Mouse (Mus musculus): ENCODE results near the gene Klf17. TPM values are rescaled to one million over a fixed set of nuclear protein-coding genes. Genes with fewer than 3 reads are reported as not detected.
"Not testable (repeated sequence)": the region's sequence is repeated elsewhere in the genome, so short reads cannot be mapped to it uniquely, and the experiment has no call there.

Klf17 gene
- polyA plus RNA-seq, 1 experiment from 2014 or later = not detected

DNA sequence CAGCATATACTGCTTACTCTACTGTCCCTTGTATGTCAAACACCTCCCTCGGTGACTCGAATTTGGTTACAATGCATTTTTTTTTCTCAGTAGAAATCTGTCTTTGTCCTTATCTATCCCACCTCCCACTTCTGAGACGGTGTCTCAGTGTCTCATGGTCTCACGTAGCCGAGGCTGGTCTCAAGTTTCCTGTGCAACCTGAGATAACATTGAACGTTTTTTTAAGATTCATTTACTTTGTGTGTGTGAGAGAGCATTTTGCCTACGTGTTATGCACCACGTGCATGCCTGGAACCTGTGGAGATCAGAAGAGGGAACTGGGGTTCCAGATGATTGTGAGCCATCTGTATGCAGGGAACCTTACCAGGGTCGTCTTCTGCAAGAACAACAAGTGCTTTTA, 7.5 kb upstream of the Klf17 start:
- 48% methylated on average over 9 of the region's 9 CpGs for WGBS
- ATAC-seq (ENCODE audit: low read depth) (no peak), DNase-seq (ENCODE audit: low spot score) (no peak)

GRCm38 (mm10) chr4:117770935-117771334, 5.5 kb upstream of the Klf17 start:
- no peak overlapping the region for H3K4me3 ChIP-seq (ENCODE audit: low read depth, low read length)
- WGBS = 20% methylated on average over 5 of the region's 5 CpGs
- peak; percentile 68 for DNase-seq (ENCODE audit: low spot score)
- H3K9me3 ChIP-seq (ENCODE audit: control insufficient read depth, low read length) = no peaks in the 10 kb centered on the region
- no peak overlapping the region for H3K4me2 ChIP-seq (ENCODE audit: low read depth, low read length)
- no peaks in the 10 kb centered on the region for H3K27me3 ChIP-seq (replicated peaks; ENCODE audit: control insufficient read depth, insufficient read depth, low read length)
- H3K27ac ChIP-seq (replicated peaks; ENCODE audit: low read depth, low read length) = no peak overlapping the region
- no peak for ATAC-seq (ENCODE audit: low read depth)
- no peaks in the 10 kb centered on the region for H3K4me1 ChIP-seq (ENCODE audit: control insufficient read depth, insufficient read depth, low read length)
- no peaks in the 10 kb centered on the region for H3K36me3 ChIP-seq (ENCODE audit: control insufficient read depth, insufficient read depth, low read length)
- H3K9ac ChIP-seq (ENCODE audit: low read depth, low read length) = no peak overlapping the region

More for the DNA sequence above, 7.5 kb upstream of the Klf17 start:
- Histone ChIP-seq H3K9me3 (ENCODE audit: control insufficient read depth, low read length) (no peaks in the 10 kb centered on the region), H3K4me3 (ENCODE audit: low read depth, low read length) (no peak overlapping the region), H3K27me3 (replicated peaks; ENCODE audit: control insufficient read depth, insufficient read depth, low read length) (no peaks in the 10 kb centered on the region), H3K4me2 (ENCODE audit: low read depth, low read length) (no peak overlapping the region), H3K4me1 (ENCODE audit: control insufficient read depth, insufficient read depth, low read length) (no peaks in the 10 kb centered on the region), H3K27ac (replicated peaks; ENCODE audit: low read depth, low read length) (no peak overlapping the region), H3K36me3 (ENCODE audit: control insufficient read depth, insufficient read depth, low read length) (no peaks in the 10 kb centered on the region), H3K9ac (ENCODE audit: low read depth, low read length) (no peak overlapping the region)

- DNase-seq (ENCODE audit: low spot score) (no peak), ATAC-seq (ENCODE audit: low read depth) (no peak)
- no peaks in the 10 kb centered on the region for H3K9me3 ChIP-seq (ENCODE audit: control insufficient read depth, low read length)
- no peaks in the 10 kb centered on the region for H3K36me3 ChIP-seq (ENCODE audit: control insufficient read depth, insufficient read depth, low read length)
- no peaks in the 10 kb centered on the region for H3K4me1 ChIP-seq (ENCODE audit: control insufficient read depth, insufficient read depth, low read length)
- H3K4me2 ChIP-seq (ENCODE audit: low read depth, low read length) = no peak overlapping the region
- H3K27ac ChIP-seq (replicated peaks; ENCODE audit: low read depth, low read length) = no peak overlapping the region
- H3K9ac ChIP-seq (ENCODE audit: low read depth, low read length) = no peak overlapping the region
- H3K4me3 ChIP-seq (ENCODE audit: low read depth, low read length) = no peak overlapping the region
- H3K27me3 ChIP-seq (replicated peaks; ENCODE audit: control insufficient read depth, insufficient read depth, low read length) = no peaks in the 10 kb centered on the region
- 93% methylated on average over 5 of the region's 5 CpGs for WGBS
These were observed 5.3 kb downstream of the Klf17 start for GRCm38 (mm10) chr4:117760151-117760550.

DNA sequence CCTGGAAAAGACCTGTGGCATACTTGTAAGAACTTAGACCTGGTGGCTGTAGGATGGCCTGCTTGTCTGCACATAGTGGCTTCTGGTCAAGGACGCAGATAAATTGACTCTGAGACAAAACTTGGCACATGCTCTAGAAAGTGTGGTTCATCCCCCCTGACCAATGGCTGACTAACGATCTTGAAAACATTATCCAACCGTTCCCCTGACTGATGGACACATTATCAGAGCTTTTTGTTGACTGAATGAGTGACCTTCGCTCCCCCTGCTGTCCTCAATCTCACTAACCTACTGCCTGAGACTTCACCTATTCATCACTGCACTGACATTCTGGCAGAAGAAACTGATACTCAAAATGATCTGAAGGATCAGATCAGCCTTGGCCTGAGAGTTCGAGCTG, 13.0 kb downstream of the Klf17 start:
- H3K27me3 ChIP-seq (replicated peaks; ENCODE audit: control insufficient read depth, insufficient read depth, low read length); H3K9ac ChIP-seq (ENCODE audit: low read depth, low read length); ATAC-seq (ENCODE audit: low read depth); H3K4me2 ChIP-seq (ENCODE audit: low read depth, low read length); H3K4me3 ChIP-seq (ENCODE audit: low read depth, low read length); H3K27ac ChIP-seq (replicated peaks; ENCODE audit: low read depth, low read length); H3K4me1 ChIP-seq (ENCODE audit: control insufficient read depth, insufficient read depth, low read length); H3K36me3 ChIP-seq (ENCODE audit: control insufficient read depth, insufficient read depth, low read length); H3K9me3 ChIP-seq (ENCODE audit: control insufficient read depth, low read length); DNase-seq (ENCODE audit: low spot score): not testable (repeated sequence)
- WGBS = 78% methylated on average over 5 of the region's 5 CpGs

DNA sequence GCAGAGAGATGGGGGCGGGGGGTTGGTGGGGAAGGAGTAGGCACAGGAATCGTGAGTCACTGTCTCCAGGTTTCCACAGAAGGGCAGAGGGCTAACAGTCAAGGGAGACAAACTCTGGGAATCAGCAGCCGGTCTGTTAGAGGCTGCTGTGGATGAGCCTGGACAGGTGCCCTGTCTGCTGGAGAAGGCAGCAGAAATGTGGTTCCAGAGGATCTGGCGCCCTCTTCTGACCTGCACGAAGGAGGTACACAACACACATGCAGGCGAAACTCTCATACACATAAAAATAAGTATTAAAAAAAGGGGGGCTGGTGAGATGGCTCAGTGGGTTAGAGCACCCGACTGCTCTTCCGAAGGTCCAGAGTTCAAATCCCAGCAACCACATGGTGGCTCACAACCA, 27.9 kb downstream of the Klf17 start:
- DNase-seq (ENCODE audit: low spot score) = peak; percentile 8
- H3K27ac ChIP-seq (replicated peaks; ENCODE audit: low read depth, low read length) = no peak overlapping the region
- no peak for ATAC-seq (ENCODE audit: low read depth)
- no peak overlapping the region for H3K9ac ChIP-seq (ENCODE audit: low read depth, low read length)
- H3K27me3 ChIP-seq (replicated peaks; ENCODE audit: control insufficient read depth, insufficient read depth, low read length) = no peaks in the 10 kb centered on the region
- WGBS = 44% methylated on average over 8 of the region's 8 CpGs
- no peak overlapping the region for H3K4me2 ChIP-seq (ENCODE audit: low read depth, low read length)
- H3K4me1 ChIP-seq (ENCODE audit: control insufficient read depth, insufficient read depth, low read length) = no peaks in the 10 kb centered on the region
- no peaks in the 10 kb centered on the region for H3K36me3 ChIP-seq (ENCODE audit: control insufficient read depth, insufficient read depth, low read length)
- no peaks in the 10 kb centered on the region for H3K9me3 ChIP-seq (ENCODE audit: control insufficient read depth, low read length)
- no peak overlapping the region for H3K4me3 ChIP-seq (ENCODE audit: low read depth, low read length)

DNA sequence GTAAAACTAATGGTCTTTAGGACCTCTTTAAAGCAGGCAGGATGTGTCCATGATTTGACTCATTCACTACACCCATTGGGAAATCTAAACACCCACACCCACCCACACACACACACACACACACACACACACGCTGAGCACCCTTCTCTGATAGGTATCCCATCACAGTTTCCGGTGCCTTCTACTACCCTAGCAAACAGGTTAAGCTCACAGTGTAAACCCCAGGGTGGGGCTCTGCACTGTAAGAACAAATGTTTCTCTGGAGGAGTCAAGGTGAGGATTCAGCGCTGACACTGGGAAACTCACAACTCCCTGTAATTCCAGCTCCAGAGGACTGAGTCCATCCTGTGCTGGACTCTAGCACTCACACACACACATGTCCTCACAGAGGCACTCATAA, 33.5 kb downstream of the Klf17 start:
- 82% methylated on average over 3 of the region's 3 CpGs for WGBS
- Histone ChIP-seq H3K27ac (replicated peaks; ENCODE audit: low read depth, low read length) (no peak overlapping the region), H3K4me2 (ENCODE audit: low read depth, low read length) (no peak overlapping the region), H3K27me3 (replicated peaks; ENCODE audit: control insufficient read depth, insufficient read depth, low read length) (no peaks in the 10 kb centered on the region), H3K9me3 (ENCODE audit: control insufficient read depth, low read length) (no peaks in the 10 kb centered on the region), H3K4me3 (ENCODE audit: low read depth, low read length) (no peak overlapping the region), H3K4me1 (ENCODE audit: control insufficient read depth, insufficient read depth, low read length) (no peaks in the 10 kb centered on the region), H3K36me3 (ENCODE audit: control insufficient read depth, insufficient read depth, low read length) (no peaks in the 10 kb centered on the region), H3K9ac (ENCODE audit: low read depth, low read length) (no peak overlapping the region)
- ATAC-seq (ENCODE audit: low read depth) (no peak), DNase-seq (ENCODE audit: low spot score) (no peak)

DNA sequence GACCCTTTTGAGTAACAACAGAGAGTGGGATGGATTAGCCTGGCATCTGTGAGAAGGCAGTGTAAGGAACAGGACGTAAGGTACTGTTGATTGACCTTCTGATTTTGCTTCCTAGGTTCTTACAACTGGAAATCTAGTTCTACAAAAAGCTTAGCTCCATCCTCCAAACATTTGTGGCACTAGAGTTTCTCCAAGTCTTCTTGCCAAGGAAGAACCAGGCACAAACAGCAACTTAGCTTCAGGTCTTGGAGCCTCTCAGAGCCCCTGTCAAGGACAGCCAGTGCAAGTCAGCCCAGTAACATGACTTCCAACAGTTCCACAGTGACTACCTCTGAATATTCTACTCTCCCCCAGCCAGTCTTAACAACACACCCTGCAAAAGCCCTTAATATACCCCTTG, 41.3 kb downstream of the Klf17 start, which contains the start of gene Gm12845:
Gene Gm12845, plus strand, starts transcription at position 301 of the 400 bp plus-strand sequence.
- no peak within 1 kb of the TSS for H3K4me2 ChIP-seq (ENCODE audit: low read depth, low read length)
- WGBS = 87% methylated on average over 1 of the region's 1 CpGs
- H3K9ac ChIP-seq (ENCODE audit: low read depth, low read length) = no peak within 1 kb of the TSS
- no peaks in the 10 kb centered on the region for H3K9me3 ChIP-seq (ENCODE audit: control insufficient read depth, low read length)
- no peaks in the 10 kb centered on the region for H3K4me1 ChIP-seq (ENCODE audit: control insufficient read depth, insufficient read depth, low read length)
- no peak within 1 kb of the TSS for H3K27ac ChIP-seq (replicated peaks; ENCODE audit: low read depth, low read length)
- DNase-seq (ENCODE audit: low spot score) = no peak
- H3K27me3 ChIP-seq (replicated peaks; ENCODE audit: control insufficient read depth, insufficient read depth, low read length) = no peaks in the 10 kb centered on the region
- no peak within 1 kb of the TSS for H3K4me3 ChIP-seq (ENCODE audit: low read depth, low read length)
- no peaks in the 10 kb centered on the region for H3K36me3 ChIP-seq (ENCODE audit: control insufficient read depth, insufficient read depth, low read length)
- no peak for ATAC-seq (ENCODE audit: low read depth)

- Histone ChIP-seq H3K9me3 (ENCODE audit: control insufficient read depth, low read length) (no peaks in the 10 kb centered on the region), H3K4me3 (ENCODE audit: low read depth, low read length) (no peak overlapping the region), H3K4me1 (ENCODE audit: control insufficient read depth, insufficient read depth, low read length) (no peaks in the 10 kb centered on the region), H3K9ac (ENCODE audit: low read depth, low read length) (no peak overlapping the region), H3K4me2 (ENCODE audit: low read depth, low read length) (no peak overlapping the region), H3K27ac (replicated peaks; ENCODE audit: low read depth, low read length) (no peak overlapping the region), H3K36me3 (ENCODE audit: control insufficient read depth, insufficient read depth, low read length) (no peaks in the 10 kb centered on the region), H3K27me3 (replicated peaks; ENCODE audit: control insufficient read depth, insufficient read depth, low read length) (no peaks in the 10 kb centered on the region)
- WGBS = 70% methylated on average over 6 of the region's 6 CpGs
- no peak for DNase-seq (ENCODE audit: low spot score)
- ATAC-seq (ENCODE audit: low read depth) = no peak
These were observed 51.9 kb downstream of the Klf17 start for GRCm38 (mm10) chr4:117713303-117714098.

DNA sequence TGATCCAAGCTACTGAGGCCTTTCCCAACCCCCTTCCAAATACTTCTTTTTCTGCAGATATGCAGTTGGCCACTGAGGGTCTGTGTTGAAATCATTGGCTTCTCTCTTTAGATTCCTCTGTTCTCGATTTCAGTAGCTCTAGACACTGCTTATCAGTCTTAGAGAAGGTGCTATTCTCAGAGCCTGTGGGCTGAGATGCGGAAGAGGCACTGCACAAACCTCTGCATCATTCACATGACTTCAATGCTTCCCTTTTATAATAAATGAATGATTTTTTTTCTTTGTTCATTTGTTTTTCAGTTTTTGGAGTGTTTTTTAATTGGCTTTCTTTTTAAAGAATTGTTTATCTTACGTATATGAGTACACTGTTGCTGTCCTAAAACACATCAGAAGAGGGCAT, 53.1 kb downstream of the Klf17 start:
- Histone ChIP-seq H3K4me1 (ENCODE audit: control insufficient read depth, insufficient read depth, low read length) (no peaks in the 10 kb centered on the region), H3K4me3 (ENCODE audit: low read depth, low read length) (no peak overlapping the region), H3K36me3 (ENCODE audit: control insufficient read depth, insufficient read depth, low read length) (no peaks in the 10 kb centered on the region), H3K4me2 (ENCODE audit: low read depth, low read length) (no peak overlapping the region), H3K9me3 (ENCODE audit: control insufficient read depth, low read length) (no peaks in the 10 kb centered on the region), H3K9ac (ENCODE audit: low read depth, low read length) (no peak overlapping the region), H3K27me3 (replicated peaks; ENCODE audit: control insufficient read depth, insufficient read depth, low read length) (no peaks in the 10 kb centered on the region), H3K27ac (replicated peaks; ENCODE audit: low read depth, low read length) (no peak overlapping the region)
- DNase-seq (ENCODE audit: low spot score) (no peak), ATAC-seq (ENCODE audit: low read depth) (no peak)
- 78% methylated on average over 3 of the region's 3 CpGs for WGBS

Data from embryonic facial prominence, embryonic 14.5 days (tissue).